In the genomic region with DNA sequence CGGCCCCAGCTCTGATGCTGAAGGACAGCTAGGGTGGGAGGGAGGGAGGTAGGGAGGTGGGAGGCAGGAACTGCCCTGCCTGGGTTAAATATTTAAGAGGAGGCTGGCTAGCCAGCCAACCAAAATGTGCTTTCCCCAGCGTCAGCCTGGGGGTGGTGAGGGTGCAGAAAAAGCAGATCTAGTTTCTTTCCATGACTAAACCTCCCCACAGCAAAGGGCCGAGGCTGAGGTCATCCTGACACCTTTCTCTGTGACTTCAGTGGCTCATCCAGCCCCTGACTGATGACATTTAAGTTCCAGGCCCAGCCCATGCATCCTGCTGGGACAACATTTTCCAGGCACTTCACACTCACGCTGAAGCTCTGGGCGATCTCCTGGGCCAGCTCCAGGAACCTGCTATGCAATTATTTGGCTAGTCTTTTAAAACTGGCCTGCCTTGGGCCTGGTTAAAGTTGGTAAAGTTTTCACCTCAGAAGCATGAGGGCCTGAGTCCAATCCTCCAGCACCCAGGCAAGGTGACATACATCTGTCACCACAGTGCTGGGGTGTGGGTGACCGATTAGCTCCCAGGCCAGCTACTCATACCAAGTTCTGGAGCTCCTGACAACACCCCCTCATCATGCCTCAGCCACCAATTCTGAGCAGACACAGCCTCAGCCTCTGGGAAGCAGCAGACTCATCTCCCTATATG, we compare ENCODE assay signal across 8 mouse cellular contexts.
DNase-seq lines count a peak whose midpoint lies in the region; ATAC-seq lines count a peak whose summit lies in the region.

No protein-coding gene starts in this region.

- 23% methylated on average over 6 of the region's 6 CpGs for WGBS in embryonic facial prominence, embryonic 13.5 days

- H3K4me2 ChIP-seq in embryonic facial prominence, embryonic 13.5 days, result no peak overlapping the region

- DNase-seq in retina, embryonic 14.5 days (ENCODE audit: low spot score), result peak; percentile 26
- no peak for DNase-seq in retina, postnatal 1 day
- peak; percentile 56 for DNase-seq in kidney, adult 18-20 months
- peak; percentile 42 to 73 for DNase-seq in lung, postnatal 4 days
- DNase-seq in cerebellum, adult 8-10 months, result no peak
- DNase-seq in thymus, postnatal 10 days (ENCODE audit: low spot score in 2 of 2), result no peak

- no peak for ATAC-seq in embryonic facial prominence, embryonic 13.5 days (ENCODE audit: insufficient number of reproducible peaks, insufficient read depth, low FRiP score, low TSS enrichment, low read depth)
- no peak for ATAC-seq in inflammation-experienced regulatory T-cells, adult 6 months

- H3K27ac ChIP-seq in embryonic facial prominence, embryonic 13.5 days, result peak overlapping the region; percentile 68

- H3K27me3 ChIP-seq in embryonic facial prominence, embryonic 13.5 days, result no peaks in the 10 kb centered on the region

- H3K36me3 ChIP-seq in embryonic facial prominence, embryonic 13.5 days, result no peaks in the 10 kb centered on the region

- peaks cover 51% of the 10 kb centered on the region for H3K4me1 ChIP-seq in embryonic facial prominence, embryonic 13.5 days

- H3K9me3 ChIP-seq in embryonic facial prominence, embryonic 13.5 days, result no peaks in the 10 kb centered on the region

- peak overlapping the region; percentile 33; the same call in 1 of the 2 replicates for H3K9ac ChIP-seq in embryonic facial prominence, embryonic 13.5 days

- H3K4me3 ChIP-seq in embryonic facial prominence, embryonic 13.5 days, result no peak overlapping the region

Comparison
In these comparisons a context has a peak if more than half of its experiments do, and no peak if none do; other contexts are left out.
1. DNase-seq: peak in retina, embryonic 14.5 days (single experiment), kidney, adult 18-20 months (single experiment) and lung, postnatal 4 days (2 of 2); none in retina, postnatal 1 day (single experiment), cerebellum, adult 8-10 months (single experiment) and thymus, postnatal 10 days (0 of 2).